Comparison of ENCODE assay signal across 8 mouse cellular contexts in genomic region chr3:65974232-65975058, GRCm38 (mm10). TPM values are rescaled to one million over a fixed set of nuclear protein-coding genes. Genes with fewer than 3 reads are reported as not detected.
DNase-seq lines count a peak whose midpoint lies in the region; ATAC-seq lines count a peak whose summit lies in the region.

No protein-coding gene starts in this region.

- H3K4me3 ChIP-seq in hindbrain, embryonic 13.5 days, result peak overlapping the region; percentile 57

- no peaks in the 10 kb centered on the region for H3K36me3 ChIP-seq in hindbrain, embryonic 13.5 days

- H3K9ac ChIP-seq in hindbrain, embryonic 13.5 days, result peak overlapping the region; percentile 76

- H3K27ac ChIP-seq in hindbrain, embryonic 13.5 days, result peak overlapping the region; percentile 97

- DNase-seq in Muller cell, postnatal 12 days (ENCODE audit: inconsistent ontology term), result peak; percentile 100
- DNase-seq in cerebellum, adult 9-11 months, result peak; percentile 99
- DNase-seq in frontal cortex, postnatal 10 days (ENCODE audit: low spot score in 2 of 2), result peak; percentile 96 to 99
- peak; percentile 95 to 96 for DNase-seq in layer of hippocampus, postnatal 25 days (ENCODE audit: extremely low spot score in 1 of 2, low spot score in 1 of 2)
- peak; percentile 98 for DNase-seq in lung, postnatal 25 days (ENCODE audit: low spot score)
- DNase-seq in retina, embryonic 14.5 days (ENCODE audit: low spot score), result peak; percentile 99
- peak; percentile 99 for DNase-seq in thymus, postnatal 4 days

- no peaks in the 10 kb centered on the region for H3K9me3 ChIP-seq in hindbrain, embryonic 13.5 days

- WGBS in hindbrain, embryonic 13.5 days, result under 1% methylated on average over 42 of the region's 43 CpGs

- ATAC-seq in hindbrain, embryonic 13.5 days (ENCODE audit: low FRiP score), result peak; percentile 97

- H3K27me3 ChIP-seq in hindbrain, embryonic 13.5 days, result no peaks in the 10 kb centered on the region

- H3K4me2 ChIP-seq in hindbrain, embryonic 13.5 days, result peak overlapping the region; percentile 60

- H3K4me1 ChIP-seq in hindbrain, embryonic 13.5 days (replicated peaks), result peaks cover 15% of the 10 kb centered on the region

RNA-seq across cellular contexts. Expression of gene Ccnl1, which starts 16.4 kb away (rescaled TPM):
- 80.1 and 80.9 TPM in 2 replicates for polyA plus RNA-seq in hindbrain, embryonic 13.5 days (2015; fragmentation: Nextera tagmentation; extraction: Ambion mirVana)
- 10 to 100 TPM; 50.5 to 61.3 TPM for total RNA-seq in layer of hippocampus, postnatal 25 days (2021)

Comparison
In these comparisons a context has a peak if more than half of its experiments do, and no peak if none do; other contexts are left out.
1. Peak in every context shown above with its lines: DNase-seq, ATAC-seq, H3K4me3 ChIP-seq and H3K27ac ChIP-seq.